Mouse (Mus musculus): ENCODE measurements around the gene Krtap5-2. TPM values are rescaled to one million over a fixed set of nuclear protein-coding genes. Genes with fewer than 3 reads are reported as not detected.
"Not testable (repeated sequence)": the region's sequence is repeated elsewhere in the genome, so short reads cannot be mapped to it uniquely, and the experiment has no call there.

The Krtap5-2 gene
- not detected for total RNA-seq (2021)
- long read RNA-seq, experiment 1: 0 reads
- long read RNA-seq, experiment 2: 0 reads

- H3K27ac ChIP-seq; DNase-seq (ENCODE audit: low spot score in 2 of 2); H3K4me3 ChIP-seq: not testable (repeated sequence)
Observed at GRCm38 (mm10) chr7:142175905-142176304, at the start of gene Krtap5-2. Gene Krtap5-2, minus strand, starts transcription at chr7:142176005.

- Histone ChIP-seq H3K27ac (no peak overlapping the region), H3K4me3 (no peak overlapping the region)
- no peak for TF ChIP-seq CTCF (conservative IDR thresholded peaks at IDR 0.05)
- DNase-seq (ENCODE audit: low spot score in 2 of 2): no peak
Observed at GRCm38 (mm10) chr7:142224518-142224917, 48.7 kb upstream of the Krtap5-2 start.

GRCm38 (mm10) chr7:142212136-142212535 lies 36.3 kb upstream of the Krtap5-2 start:
- not testable (repeated sequence) for H3K27ac ChIP-seq; H3K4me3 ChIP-seq; DNase-seq (ENCODE audit: low spot score in 2 of 2)

- TF ChIP-seq CTCF (conservative IDR thresholded peaks at IDR 0.05): no peak
- Histone ChIP-seq H3K4me3 (no peak within 1 kb of the TSS), H3K27ac (no peak within 1 kb of the TSS)
Observed at GRCm38 (mm10) chr7:142211559-142211958, 35.8 kb upstream of the Krtap5-2 start, which contains the start of gene Gm7579. Gene Gm7579, plus strand, starts transcription at chr7:142211859.

GRCm38 (mm10) chr7:142206891-142207290 lies 31.1 kb upstream of the Krtap5-2 start:
- H3K4me3 ChIP-seq; DNase-seq (ENCODE audit: low spot score in 2 of 2): not testable (repeated sequence)

More at GRCm38 (mm10) chr7:142211559-142211958, 35.8 kb upstream of the Krtap5-2 start, which contains the start of gene Gm7579:
- no peak for DNase-seq (ENCODE audit: low spot score in 2 of 2)

GRCm38 (mm10) chr7:142205488-142205887 lies 29.7 kb upstream of the Krtap5-2 start:
- no peak for TF ChIP-seq CTCF (conservative IDR thresholded peaks at IDR 0.05)
- DNase-seq (ENCODE audit: low spot score in 2 of 2): no peak
- no peak overlapping the region for H3K4me3 ChIP-seq
- no peak overlapping the region for H3K27ac ChIP-seq

More at GRCm38 (mm10) chr7:142206891-142207290, 31.1 kb upstream of the Krtap5-2 start:
- H3K27ac ChIP-seq: not testable (repeated sequence)

- Histone ChIP-seq H3K4me3 (no peak within 1 kb of the TSS), H3K27ac (no peak within 1 kb of the TSS)
- DNase-seq (ENCODE audit: low spot score in 2 of 2): no peak
- TF ChIP-seq CTCF (conservative IDR thresholded peaks at IDR 0.05): no peak
Observed at GRCm38 (mm10) chr7:142201064-142201463, 25.3 kb upstream of the Krtap5-2 start, which contains the start of gene Krtap5-3. Gene Krtap5-3, plus strand, starts transcription at chr7:142201364.

- TF ChIP-seq CTCF (conservative IDR thresholded peaks at IDR 0.05): no peak
- no peak overlapping the region for H3K27ac ChIP-seq
- H3K4me3 ChIP-seq: no peak overlapping the region
- DNase-seq (ENCODE audit: low spot score in 2 of 2): peak in 1 of 2 experiments; percentile 13
Observed at GRCm38 (mm10) chr7:142198748-142199147, 22.9 kb upstream of the Krtap5-2 start.

- DNase-seq (ENCODE audit: low spot score in 2 of 2): no peak
- no peak for TF ChIP-seq CTCF (conservative IDR thresholded peaks at IDR 0.05)
- Histone ChIP-seq H3K4me3 (no peak within 1 kb of the TSS), H3K27ac (no peak within 1 kb of the TSS)
Observed at GRCm38 (mm10) chr7:142190289-142190688, 14.5 kb upstream of the Krtap5-2 start, which contains the start of gene Gm10153. Gene Gm10153, minus strand, starts transcription at chr7:142190389.

GRCm38 (mm10) chr7:142188156-142188555 lies 12.4 kb upstream of the Krtap5-2 start:
- DNase-seq (ENCODE audit: low spot score in 2 of 2): no peak
- no peak for TF ChIP-seq CTCF (conservative IDR thresholded peaks at IDR 0.05)
- H3K27ac ChIP-seq: no peak overlapping the region
- no peak overlapping the region for H3K4me3 ChIP-seq

- Histone ChIP-seq H3K4me3 (no peak overlapping the region), H3K27ac (no peak overlapping the region)
- no peak for DNase-seq (ENCODE audit: low spot score in 2 of 2)
- no peak for TF ChIP-seq CTCF (conservative IDR thresholded peaks at IDR 0.05)
Observed at GRCm38 (mm10) chr7:142181021-142181420, 5.2 kb upstream of the Krtap5-2 start.

GRCm38 (mm10) chr7:142178685-142179084 lies 2.9 kb upstream of the Krtap5-2 start:
- Histone ChIP-seq H3K27ac (no peak overlapping the region), H3K4me3 (no peak overlapping the region)
- no peak for TF ChIP-seq CTCF (conservative IDR thresholded peaks at IDR 0.05)
- peak in 1 of 2 experiments; percentile 11 for DNase-seq (ENCODE audit: low spot score in 2 of 2)

- peak; percentile 79 for TF ChIP-seq CTCF (conservative IDR thresholded peaks at IDR 0.05)
Observed at GRCm38 (mm10) chr7:142169836-142170235, 6.0 kb downstream of the Krtap5-2 start.

GRCm38 (mm10) chr7:142165639-142166038 lies 10.2 kb downstream of the Krtap5-2 start, which contains the start of gene Gm4553:
Gene Gm4553, minus strand, starts transcription at chr7:142165739.
- H3K4me3 ChIP-seq; DNase-seq (ENCODE audit: low spot score in 2 of 2); H3K27ac ChIP-seq: not testable (repeated sequence)

More at GRCm38 (mm10) chr7:142169836-142170235, 6.0 kb downstream of the Krtap5-2 start:
- H3K4me3 ChIP-seq: no peak overlapping the region
- peak in 1 of 2 experiments; percentile 16 for DNase-seq (ENCODE audit: low spot score in 2 of 2)
- H3K27ac ChIP-seq: no peak overlapping the region

Measured in layer of hippocampus, adult 2 months (tissue).